Mouse (Mus musculus) C2C12 (cell line): Measurements from ENCODE around the gene Robo1. TPM values are rescaled to one million over a fixed set of nuclear protein-coding genes. Genes with fewer than 3 reads are reported as not detected.

Experiments
- H3K27me3 ChIP-seq: one replicate; pipeline ENCODE4 v1.6.1; 2011; ENCODE audit not compliant: control insufficient read depth, insufficient read depth, insufficient read length
- H3K36me3 ChIP-seq: one replicate; pipeline ENCODE4 v1.6.1; 2011; ENCODE audit not compliant: control insufficient read depth, insufficient read depth
- H3K4me3 ChIP-seq: one replicate; pipeline ENCODE4 v1.5.1; 2011; ENCODE audit warnings: mild to moderate bottlenecking, control low read depth; ENCODE audit not compliant: poor library complexity, insufficient read depth, severe bottlenecking
- H3K79me2 ChIP-seq: one replicate; pipeline ENCODE4 v1.6.1; 2011; ENCODE audit not compliant: control insufficient read depth, insufficient read depth
- H3K79me3 ChIP-seq: one replicate; pipeline ENCODE4 v1.6.1; 2011; ENCODE audit warnings: low read depth, control low read depth
- H3ac ChIP-seq: one replicate; pipeline ENCODE3; 2011; ENCODE audit warnings: low read depth; ENCODE audit not compliant: control insufficient read depth, insufficient read length
- CEBPB ChIP-seq: IDR thresholded peaks from one replicate; pipeline ENCODE4 v1.6.1; 2011; ENCODE audit warnings: low read depth, mild to moderate bottlenecking, control low read depth, moderate library complexity
- CTCF ChIP-seq: IDR thresholded peaks from one replicate; pipeline ENCODE4 v1.5.1; 2011; ENCODE audit not compliant: control insufficient read depth, insufficient read depth, insufficient read length
- FOSL1 ChIP-seq: IDR thresholded peaks from one replicate; pipeline ENCODE4 v1.8.0; 2011; ENCODE audit warnings: mild to moderate bottlenecking, low read length; ENCODE audit not compliant: poor library complexity, insufficient read depth, severe bottlenecking
- MAX ChIP-seq: IDR thresholded peaks from one replicate; pipeline ENCODE4 v1.6.1; 2011; ENCODE audit warnings: mild to moderate bottlenecking, control low read depth
- MYOD1 ChIP-seq: IDR thresholded peaks from one replicate; pipeline ENCODE4 v1.6.1; 2011; ENCODE audit warnings: low read depth; ENCODE audit not compliant: control insufficient read depth, insufficient read length
- MYOG ChIP-seq: IDR thresholded peaks from one replicate; pipeline ENCODE4 v1.6.1; 2011; ENCODE audit not compliant: control insufficient read depth, insufficient read length; ENCODE audit errors: extremely low read depth
- USF1 ChIP-seq: IDR thresholded peaks from one replicate; pipeline ENCODE4 v1.6.1; 2011; ENCODE audit warnings: low read depth, mild to moderate bottlenecking, control low read depth, moderate library complexity
- polyA plus RNA-seq: library from polyadenylated mRNA; unstranded; fragments of >200 nt; fragmentation: generic; extraction: Trizol; gene quantifications from one replicate; pipeline ENCODE4 v1.2.1, GENCODE M21; 2012; ENCODE audit warnings: missing spikeins

The Robo1 gene
- polyA plus RNA-seq, 1 experiment = 6.5 TPM

GRCm38 (mm10) chr16:72735175-72735574, 427.1 kb downstream of the Robo1 start:
- H3K79me3 ChIP-seq = peaks cover 3% of the 10 kb centered on the region
- H3K27me3 ChIP-seq = no peaks in the 10 kb centered on the region
- H3K4me3 ChIP-seq = no peak overlapping the region
- H3K79me2 ChIP-seq = no peaks in the 10 kb centered on the region
- no peak overlapping the region for H3ac ChIP-seq
- no peaks in the 10 kb centered on the region for H3K36me3 ChIP-seq
- TF ChIP-seq MAX = no peak
- TF ChIP-seq USF1 = no peak
- no peak for TF ChIP-seq CTCF
- no peak for TF ChIP-seq FOSL1

DNA sequence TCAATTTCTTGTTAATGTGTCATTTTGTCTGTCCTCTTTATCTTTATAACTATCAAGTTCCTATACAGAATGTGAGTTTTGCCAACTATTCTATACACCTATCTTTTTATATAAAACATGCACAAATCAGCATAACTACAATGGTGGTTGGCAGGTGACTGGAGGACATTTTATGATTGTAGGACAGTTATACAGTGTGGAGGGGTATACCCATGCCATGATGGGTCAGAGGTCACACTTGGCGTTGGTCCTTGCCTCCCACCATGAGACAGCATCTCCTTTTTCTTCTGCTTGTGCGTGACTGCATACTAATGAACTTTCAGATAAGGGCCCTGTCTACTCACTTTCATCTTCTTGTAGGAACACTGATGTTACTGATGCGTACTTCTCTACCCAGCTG, 427.5 kb downstream of the Robo1 start:
- H3K79me3 ChIP-seq = peaks cover 3% of the 10 kb centered on the region
- TF ChIP-seq USF1 = no peak
- TF ChIP-seq FOSL1 = no peak
- no peak for TF ChIP-seq MYOD1
- TF ChIP-seq MAX = no peak
- no peak for TF ChIP-seq CTCF
- TF ChIP-seq CEBPB = no peak
- H3ac ChIP-seq = no peak overlapping the region
- no peaks in the 10 kb centered on the region for H3K79me2 ChIP-seq
- no peak overlapping the region for H3K4me3 ChIP-seq
- H3K36me3 ChIP-seq = no peaks in the 10 kb centered on the region
- H3K27me3 ChIP-seq = no peaks in the 10 kb centered on the region

- H3K4me3 ChIP-seq = no peak overlapping the region
- no peaks in the 10 kb centered on the region for H3K27me3 ChIP-seq
- H3K36me3 ChIP-seq = no peaks in the 10 kb centered on the region
- H3ac ChIP-seq = no peak overlapping the region
- TF ChIP-seq CEBPB = no peak
- no peak for TF ChIP-seq FOSL1
- no peak for TF ChIP-seq CTCF
- no peak for TF ChIP-seq MYOG
- TF ChIP-seq MYOD1 = no peak
- no peak for TF ChIP-seq USF1
- TF ChIP-seq MAX = no peak
- H3K79me2 ChIP-seq = no peaks in the 10 kb centered on the region
- peaks cover 3% of the 10 kb centered on the region for H3K79me3 ChIP-seq
These were observed 429.0 kb downstream of the Robo1 start for GRCm38 (mm10) chr16:72737154-72737553.

DNA sequence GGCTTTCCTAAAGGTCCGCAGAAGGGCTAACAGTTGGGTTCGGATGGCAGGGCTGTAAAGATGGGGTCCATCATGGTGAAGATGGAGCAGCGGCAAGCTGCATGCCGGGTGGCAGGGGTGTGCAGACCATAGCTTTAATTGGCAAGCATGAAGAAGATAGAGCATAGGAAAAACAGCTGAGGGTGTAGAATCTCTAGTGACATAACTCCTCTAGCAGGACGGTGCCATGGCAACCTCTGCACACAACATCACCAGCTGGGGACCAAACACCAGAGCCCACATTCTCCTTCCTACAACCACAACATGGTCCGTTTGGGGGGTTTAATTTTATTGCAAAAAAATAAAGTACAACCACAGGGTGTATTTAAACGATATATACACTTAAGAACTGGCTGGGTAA, 432.1 kb downstream of the Robo1 start:
- no peak for TF ChIP-seq MAX
- TF ChIP-seq CEBPB = no peak
- Histone ChIP-seq H3K36me3 (no peaks in the 10 kb centered on the region), H3K79me3 (peaks cover 1% of the 10 kb centered on the region), H3ac (no peak overlapping the region), H3K4me3 (no peak overlapping the region), H3K79me2 (no peaks in the 10 kb centered on the region), H3K27me3 (no peaks in the 10 kb centered on the region)

DNA sequence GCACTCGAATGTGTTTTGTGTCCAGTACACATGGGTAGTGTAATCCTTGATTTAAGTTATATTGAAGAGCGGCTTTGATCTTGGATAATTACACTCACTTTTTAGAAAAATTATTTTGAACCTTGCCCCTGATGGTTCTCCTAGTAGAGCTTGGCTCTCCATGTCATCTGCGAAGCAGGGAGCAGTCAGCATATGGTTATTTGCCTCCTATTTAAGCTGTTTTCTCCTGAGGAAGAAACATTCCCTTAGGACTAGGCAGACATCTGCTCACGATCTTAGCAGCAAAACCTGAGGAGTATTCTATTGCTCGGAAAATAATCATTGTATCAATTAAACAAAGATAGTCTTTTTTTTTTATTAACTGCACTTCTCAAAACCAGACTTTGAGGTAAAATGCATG, 439.6 kb downstream of the Robo1 start:
- Histone ChIP-seq H3K27me3 (no peaks in the 10 kb centered on the region), H3K36me3 (no peaks in the 10 kb centered on the region), H3ac (no peak overlapping the region), H3K79me2 (no peaks in the 10 kb centered on the region), H3K79me3 (no peaks in the 10 kb centered on the region), H3K4me3 (no peak overlapping the region)
- TF ChIP-seq MYOG (no peak), CEBPB (no peak), CTCF (no peak), MYOD1 (no peak), FOSL1 (no peak), MAX (no peak)

GRCm38 (mm10) chr16:72765128-72765913, 457.2 kb downstream of the Robo1 start:
- no peaks in the 10 kb centered on the region for H3K79me2 ChIP-seq
- H3K36me3 ChIP-seq = no peaks in the 10 kb centered on the region
- no peak overlapping the region for H3K4me3 ChIP-seq
- H3ac ChIP-seq = no peak overlapping the region
- no peak for TF ChIP-seq CEBPB
- TF ChIP-seq MYOD1 = no peak
- TF ChIP-seq CTCF = no peak
- TF ChIP-seq MYOG = no peak
- TF ChIP-seq MAX = no peak
- TF ChIP-seq FOSL1 = no peak
- TF ChIP-seq USF1 = no peak
- no peaks in the 10 kb centered on the region for H3K27me3 ChIP-seq
- no peaks in the 10 kb centered on the region for H3K79me3 ChIP-seq
